Mouse (Mus musculus) MEL (cell line): ENCODE results near the gene Tomt. TPM values are rescaled to one million over a fixed set of nuclear protein-coding genes. Genes with fewer than 3 reads are reported as not detected.
"Not testable (repeated sequence)": the region's sequence is repeated elsewhere in the genome, so short reads cannot be mapped to it uniquely, and the experiment has no call there.

ENCODE experiments used
- DNase-seq: peaks from one replicate; pipeline ENCODE4 v3.0.0; 2011; ENCODE audit warnings: low read depth, low spot score
- H3K27ac ChIP-seq: 2 replicates; pipeline ENCODE4 v1.5.1; 2012; ENCODE audit warnings: low read depth, mild to moderate bottlenecking, control low read depth, low read length, moderate library complexity; ENCODE audit not compliant: control insufficient read depth
- H3K27me3 ChIP-seq, 2 experiments: fragments of 150-350 bp in 1 of 2; sonication (generic) in 1 of 2; 2 replicates each; pipeline ENCODE4 v1.6.1; 2012; ENCODE audit warnings: low read length in 2 of 2, mild to moderate bottlenecking in 2 of 2, improper control_type of control experiment in 1 of 2, moderate library complexity in 1 of 2; ENCODE audit not compliant: insufficient read depth in 2 of 2, control insufficient read depth in 1 of 2
- H3K36me3 ChIP-seq, 2 experiments: 2 replicates each; pipeline ENCODE4 v1.6.1; 2012 to 2014; ENCODE audit warnings: low read length in 2 of 2, improper control_type of control experiment in 1 of 2, inconsistent platforms in 1 of 2, mild to moderate bottlenecking in 1 of 2; ENCODE audit not compliant: insufficient read depth in 2 of 2, control insufficient read depth in 1 of 2
- H3K4me1 ChIP-seq, 2 experiments: fragments of 150-350 bp in 1 of 2; sonication (generic) in 1 of 2; 2 replicates each; pipeline ENCODE4 v1.6.1; 2012; ENCODE audit warnings: low read length in 2 of 2, improper control_type of control experiment in 1 of 2, mild to moderate bottlenecking in 1 of 2; ENCODE audit not compliant: insufficient read depth in 2 of 2, control insufficient read depth in 1 of 2
- H3K4me3 ChIP-seq, 2 experiments: fragments of 150-350 bp in 1 of 2; sonication (generic) in 1 of 2; 2 replicates each; pipeline ENCODE4 v1.5.1; 2012; ENCODE audit warnings: low read depth in 2 of 2, low read length in 2 of 2, mild to moderate bottlenecking in 2 of 2, moderate library complexity in 2 of 2, control low read depth in 1 of 2, improper control_type of control experiment in 1 of 2; ENCODE audit not compliant: control insufficient read depth in 1 of 2, insufficient read depth in 1 of 2
- H3K79me2 ChIP-seq: 2 replicates; pipeline ENCODE4 v1.6.1; 2012; ENCODE audit warnings: mild to moderate bottlenecking, low read length, moderate library complexity; ENCODE audit not compliant: control insufficient read depth, poor library complexity, insufficient read depth
- H3K9ac ChIP-seq: 2 replicates; pipeline ENCODE4 v1.6.1; 2012; ENCODE audit warnings: low read depth, mild to moderate bottlenecking, control low read depth, low read length, moderate library complexity; ENCODE audit not compliant: control insufficient read depth, poor library complexity, severe bottlenecking
- H3K9me3 ChIP-seq: fragments of 150-350 bp; sonication (generic); replicated peaks from 2 replicates; pipeline ENCODE4 v1.6.1; 2012; ENCODE audit warnings: mild to moderate bottlenecking, low read length, improper control_type of control experiment, moderate library complexity; ENCODE audit not compliant: insufficient read depth
- CTCF ChIP-seq, 3 experiments: IDR thresholded peaks in 2 of 3; conservative IDR thresholded peaks in 1 of 3; 2 replicates each; pipeline ENCODE4 v1.5.1; 2011 to 2012; ENCODE audit warnings: low read length in 3 of 3, low read depth in 2 of 3, mild to moderate bottlenecking in 2 of 3, improper control_type of control experiment in 1 of 3, inconsistent platforms in 1 of 3, mixed read lengths in 1 of 3, moderate library complexity in 1 of 3; ENCODE audit not compliant: control insufficient read depth in 1 of 3, insufficient read depth in 1 of 3, poor library complexity in 1 of 3, severe bottlenecking in 1 of 3
- EP300 ChIP-seq, 2 experiments: IDR thresholded peaks; 2 replicates each; pipeline ENCODE4 v1.6.1; 2011; ENCODE audit warnings: improper control_type of control experiment in 2 of 2, low read length in 2 of 2, low read depth in 1 of 2, mild to moderate bottlenecking in 1 of 2
- ETS1 ChIP-seq: IDR thresholded peaks from 2 replicates; pipeline ENCODE4 v1.6.1; 2012; ENCODE audit warnings: low read depth, mild to moderate bottlenecking, inconsistent platforms, low read length, improper control_type of control experiment, moderate library complexity
- GATA1 ChIP-seq: IDR thresholded peaks from 2 replicates; pipeline ENCODE4 v1.6.1; 2011; ENCODE audit warnings: low read depth, low read length, improper control_type of control experiment
- HCFC1 ChIP-seq: IDR thresholded peaks from 2 replicates; pipeline ENCODE4 v1.6.1; 2012; ENCODE audit warnings: low read depth, mild to moderate bottlenecking, inconsistent platforms, low read length, improper control_type of control experiment, moderate library complexity
- JUND ChIP-seq: IDR thresholded peaks from 2 replicates; pipeline ENCODE4 v1.6.1; 2011; ENCODE audit warnings: low read depth, mild to moderate bottlenecking, improper control_type of control experiment, low read length
- KAT2A ChIP-seq: conservative IDR thresholded peaks from 2 replicates; pipeline ENCODE4 v1.6.1; 2012; ENCODE audit warnings: low read depth, low read length, improper control_type of control experiment, inconsistent platforms
- MAFK ChIP-seq: IDR thresholded peaks from 2 replicates; pipeline ENCODE4 v1.6.1; 2011; ENCODE audit warnings: low read depth, mild to moderate bottlenecking, low read length, improper control_type of control experiment, borderline replicate concordance
- MXI1 ChIP-seq: IDR thresholded peaks from 2 replicates; pipeline ENCODE4 v1.6.1; 2011; ENCODE audit warnings: mild to moderate bottlenecking, low read depth, low read length, improper control_type of control experiment
- POLR2AphosphoS2 ChIP-seq: IDR thresholded peaks from 2 replicates; pipeline ENCODE4 v1.6.1; 2011; ENCODE audit warnings: low read length, improper control_type of control experiment
- SIN3A ChIP-seq: IDR thresholded peaks from 2 replicates; pipeline ENCODE4 v1.6.1; 2012; ENCODE audit warnings: low read length, improper control_type of control experiment, inconsistent platforms
- TBP ChIP-seq: IDR thresholded peaks from 2 replicates; pipeline ENCODE4 v1.8.0; 2011; ENCODE audit warnings: low read depth, low read length, improper control_type of control experiment
- TCF12 ChIP-seq: IDR thresholded peaks from 2 replicates; pipeline ENCODE4 v1.6.1; 2014; ENCODE audit warnings: low read depth, mild to moderate bottlenecking, inconsistent platforms, low read length, improper control_type of control experiment, moderate library complexity
- USF2 ChIP-seq, 2 experiments: IDR thresholded peaks; 2 replicates each; pipeline ENCODE4 v1.6.1; 2011 to 2012; ENCODE audit warnings: improper control_type of control experiment in 2 of 2, low read length in 2 of 2, borderline replicate concordance in 1 of 2, inconsistent platforms in 1 of 2, low read depth in 1 of 2, mild to moderate bottlenecking in 1 of 2; ENCODE audit not compliant: insufficient read depth in 1 of 2
- ZC3H11A ChIP-seq: IDR thresholded peaks from 2 replicates; pipeline ENCODE4 v1.6.1; 2012; ENCODE audit warnings: low read depth, mild to moderate bottlenecking, inconsistent platforms, low read length, improper control_type of control experiment
- ZNF384 ChIP-seq: IDR thresholded peaks from 2 replicates; pipeline ENCODE4 v1.6.1; 2012; ENCODE audit warnings: low read depth, mild to moderate bottlenecking, inconsistent platforms, low read length, improper control_type of control experiment
- polyA plus RNA-seq, 2 experiments: library from polyadenylated mRNA; stranded (reverse) in 1 of 2; unstranded in 1 of 2; fragments of >175 nt in 1 of 2; fragments of >200 nt in 1 of 2; gene quantifications; 2 replicates each; pipeline versions ENCODE4 v1.2.1 to v1.2.4; 2012; ENCODE audit warnings: low replicate concordance in 2 of 2, low read depth in 1 of 2; ENCODE audit not compliant: insufficient read length in 2 of 2, insufficient read depth in 1 of 2, missing spikeins in 1 of 2
- total RNA-seq: library from RNA; depleted of rRNA; stranded (reverse); fragments of 300-350 nt; gene quantifications from 2 replicates; pipeline ENCODE4 v1.2.3, GENCODE M21; 2012

Tomt gene
- total and polyA plus RNA-seq, 3 experiments = 0.82 to 1.3 TPM; not detected in 1

DNA sequence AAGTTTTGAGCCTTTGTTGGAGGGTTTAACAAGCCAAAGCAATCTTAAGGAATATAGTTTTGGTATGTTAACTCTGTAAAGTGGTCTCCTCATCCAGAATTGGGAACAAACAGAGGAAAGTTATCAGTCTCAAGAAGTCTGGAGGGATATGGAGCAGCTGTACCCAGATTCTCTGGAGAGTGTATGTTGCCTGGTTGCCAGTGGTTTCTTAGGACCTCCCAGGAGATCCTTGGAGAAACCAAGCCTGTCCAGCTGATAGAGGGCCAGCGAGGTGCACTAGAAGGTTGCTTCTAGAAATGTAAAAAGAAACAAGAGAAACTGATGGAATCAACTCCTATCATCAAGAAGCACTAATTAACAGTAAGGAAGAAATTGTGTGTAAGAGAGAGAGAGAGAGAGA, 45.5 kb upstream of the Tomt start:
- Histone ChIP-seq H3K4me3 (no peak overlapping the region), H3K79me2 (peaks cover 24% of the 10 kb centered on the region), H3K27ac (no peak overlapping the region), H3K9me3 (no peaks in the 10 kb centered on the region), H3K9ac (no peak overlapping the region), H3K4me1 (peaks cover 19 to 20% of the 10 kb centered on the region in 2 experiments), H3K36me3 (peaks cover 0 to 29% of the 10 kb centered on the region in 2 experiments; a peak in 2 of 4 replicates), H3K27me3 (no peaks in the 10 kb centered on the region)
- no peak for DNase-seq
- TF ChIP-seq POLR2AphosphoS2 = no peak
- TF ChIP-seq JUND = no peak
- no peak for TF ChIP-seq SIN3A
- TF ChIP-seq MAFK = no peak
- TF ChIP-seq USF2 (IDR thresholded peaks at IDR 0.05; ENCODE audit: borderline replicate concordance in 1 of 2, insufficient read depth in 1 of 2, low read depth in 1 of 2, low read length in 2 of 2) = no peak
- no peak for TF ChIP-seq ZC3H11A
- TF ChIP-seq ZNF384 = no peak
- TF ChIP-seq CTCF (IDR thresholded peaks at IDR 0.05 in 2 of 3, conservative IDR thresholded peaks at IDR 0.05 in 1 of 3; ENCODE audit: control insufficient read depth in 1 of 3, insufficient read depth in 1 of 3, low read depth in 2 of 3, low read length in 3 of 3, poor library complexity in 1 of 3, severe bottlenecking in 1 of 3) = no peak
- no peak for TF ChIP-seq KAT2A
- no peak for TF ChIP-seq TCF12
- TF ChIP-seq GATA1 = no peak
- TF ChIP-seq EP300 (IDR thresholded peaks at IDR 0.05; ENCODE audit: low read depth in 1 of 2, low read length in 2 of 2) = no peak
- no peak for TF ChIP-seq HCFC1

DNA sequence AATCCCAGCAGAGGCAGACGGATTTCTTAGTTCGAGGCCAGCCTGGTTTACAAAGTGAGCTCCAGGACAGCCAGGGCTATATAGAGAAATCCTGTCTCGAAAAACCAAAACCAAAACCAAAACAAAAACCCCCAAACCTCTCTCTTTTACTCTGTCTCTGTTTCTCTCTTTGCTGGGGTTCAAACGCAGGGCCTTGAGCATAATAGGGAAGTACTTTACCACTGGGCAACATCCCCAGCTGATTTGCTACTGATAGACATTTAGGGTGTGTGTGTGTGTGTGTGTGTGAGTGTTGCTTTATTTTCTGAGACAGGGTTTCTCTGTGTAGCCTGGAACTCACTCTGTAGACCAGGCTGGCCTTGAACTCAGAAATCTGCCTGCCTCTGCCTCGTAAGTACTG, 42.8 kb upstream of the Tomt start:
- DNase-seq = peak; percentile 85
- H3K4me1 ChIP-seq, H3K9me3 ChIP-seq, H3K27me3 ChIP-seq: not testable (repeated sequence)
- H3K9ac ChIP-seq = peak overlapping the region; percentile 8; the same call in 1 of the 2 replicates
- peaks cover 0 to 13% of the 10 kb centered on the region in 2 experiments; a peak in 2 of 4 replicates for H3K36me3 ChIP-seq
- 0 out of 2 replicates have a peak overlapping the region, but pooled peaks have one; percentile 19 for H3K27ac ChIP-seq
- H3K4me3 ChIP-seq = peak overlapping the region; percentile 8 to 31; a peak in 2 of 4 replicates
- TF ChIP-seq TBP (0 out of 2 replicates have a peak, but pooled peaks have one; percentile 20), ETS1 (peak; percentile 92), EP300 (IDR thresholded peaks at IDR 0.05; ENCODE audit: low read depth in 1 of 2, low read length in 2 of 2) (peak in 1 of 2 experiments; percentile 41; a peak in 1 of 4 replicates), GATA1 (peak; percentile 74), SIN3A (peak; percentile 88), MXI1 (0 out of 2 replicates have a peak, but pooled peaks have one; percentile 38)
- peaks cover 26% of the 10 kb centered on the region for H3K79me2 ChIP-seq
